Mouse (Mus musculus): ENCODE results near the gene Cpsf6. TPM values are rescaled to one million over a fixed set of nuclear protein-coding genes. Genes with fewer than 3 reads are reported as not detected.

Cpsf6 gene
- polyA plus RNA-seq, 1 experiment from 2014 or later = 93.0 TPM

DNA sequence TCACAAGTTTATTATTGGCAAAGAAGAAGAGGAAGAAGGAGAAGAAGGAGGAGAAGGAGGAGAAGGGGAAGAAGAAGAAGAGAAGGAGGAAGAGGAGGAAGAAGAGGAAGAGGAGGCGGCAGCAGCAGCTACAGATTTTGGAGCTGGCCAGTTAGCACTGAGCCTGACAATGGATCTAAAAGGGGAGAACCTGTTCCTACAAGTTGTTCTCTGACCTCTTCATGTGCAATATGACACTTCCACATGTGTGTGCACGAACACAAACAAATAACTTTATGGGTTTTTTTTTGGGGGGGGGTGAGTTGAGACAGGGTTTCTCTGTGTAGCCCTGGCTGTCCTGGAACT is 5.2 kb upstream of the Cpsf6 start:
- Histone ChIP-seq H3K27me3 (ENCODE audit: control insufficient read depth, insufficient read depth, low read length) (0 out of 2 replicates have a peak, but pooled peaks cover under 1% of the 10 kb centered on the region), H3K4me1 (ENCODE audit: control insufficient read depth in 2 of 2, insufficient read depth in 2 of 2, low read length in 2 of 2) (no peaks in the 10 kb centered on the region), H3K4me3 (ENCODE audit: control insufficient read depth in 1 of 2, insufficient read depth in 1 of 2, low read depth in 1 of 2, low read length in 2 of 2) (no peak overlapping the region), H3K9ac (ENCODE audit: low read length) (no peak overlapping the region), H3K4me2 (ENCODE audit: low read length) (no peak overlapping the region), H3K36me3 (ENCODE audit: control insufficient read depth, insufficient read depth, low read length) (no peaks in the 10 kb centered on the region), H3K27ac (replicated peaks in 1 of 2; ENCODE audit: control insufficient read depth in 1 of 2, insufficient read depth in 1 of 2, low read depth in 2 of 2, low read length in 2 of 2) (no peak overlapping the region), H3K9me3 (ENCODE audit: control insufficient read depth, low read length) (no peaks in the 10 kb centered on the region)
- WGBS = 77% methylated on average over 2 of the region's 2 CpGs
- ATAC-seq (ENCODE audit: insufficient number of reproducible peaks, insufficient read depth, low FRiP score, low read depth) = no peak

DNA sequence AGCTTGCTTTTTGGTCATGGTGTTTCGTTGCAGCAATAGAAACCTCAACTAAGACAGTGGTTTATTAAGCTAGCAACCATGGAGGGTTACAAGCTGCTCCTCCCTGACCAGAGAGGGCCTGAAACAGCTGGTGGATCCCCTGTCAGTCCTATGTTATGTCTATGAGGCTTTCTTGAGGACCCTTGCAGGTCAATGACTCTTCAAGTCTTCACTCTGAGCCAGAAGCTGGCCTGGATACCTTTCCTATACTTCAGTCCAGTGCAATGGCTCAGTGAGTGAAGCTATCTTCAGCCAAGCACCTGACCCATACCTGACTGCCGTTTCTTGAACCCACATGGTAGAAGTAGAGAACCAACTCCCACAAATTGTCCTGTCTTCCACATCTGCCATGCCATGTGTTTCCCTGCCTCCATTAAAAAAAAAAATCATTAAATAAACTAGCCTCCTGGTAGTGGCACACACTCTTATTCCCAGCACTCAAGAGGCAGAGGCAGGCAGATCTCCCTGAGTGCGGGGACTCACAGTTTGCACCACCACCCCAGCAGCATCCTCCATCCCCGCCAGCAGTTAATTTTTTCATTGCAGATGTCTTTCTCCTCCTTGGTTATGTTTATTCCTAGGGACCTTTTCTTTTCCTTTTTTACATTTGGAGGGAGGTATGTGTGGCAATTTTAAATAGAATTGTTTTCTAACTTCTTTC is 4.7 kb upstream of the Cpsf6 start:
- Histone ChIP-seq H3K4me3 (ENCODE audit: control insufficient read depth in 1 of 2, insufficient read depth in 1 of 2, low read depth in 1 of 2, low read length in 2 of 2) (no peak overlapping the region), H3K9me3 (ENCODE audit: control insufficient read depth, low read length) (no peaks in the 10 kb centered on the region), H3K27ac (replicated peaks in 1 of 2; ENCODE audit: control insufficient read depth in 1 of 2, insufficient read depth in 1 of 2, low read depth in 2 of 2, low read length in 2 of 2) (no peak overlapping the region), H3K9ac (ENCODE audit: low read length) (no peak overlapping the region), H3K4me2 (ENCODE audit: low read length) (no peak overlapping the region), H3K27me3 (ENCODE audit: control insufficient read depth, insufficient read depth, low read length) (no peaks in the 10 kb centered on the region), H3K36me3 (ENCODE audit: control insufficient read depth, insufficient read depth, low read length) (no peaks in the 10 kb centered on the region), H3K4me1 (ENCODE audit: control insufficient read depth in 2 of 2, insufficient read depth in 2 of 2, low read length in 2 of 2) (no peaks in the 10 kb centered on the region)
- no peak for ATAC-seq (ENCODE audit: insufficient number of reproducible peaks, insufficient read depth, low FRiP score, low read depth)
- WGBS = 81% methylated on average over 4 of the region's 4 CpGs

DNA sequence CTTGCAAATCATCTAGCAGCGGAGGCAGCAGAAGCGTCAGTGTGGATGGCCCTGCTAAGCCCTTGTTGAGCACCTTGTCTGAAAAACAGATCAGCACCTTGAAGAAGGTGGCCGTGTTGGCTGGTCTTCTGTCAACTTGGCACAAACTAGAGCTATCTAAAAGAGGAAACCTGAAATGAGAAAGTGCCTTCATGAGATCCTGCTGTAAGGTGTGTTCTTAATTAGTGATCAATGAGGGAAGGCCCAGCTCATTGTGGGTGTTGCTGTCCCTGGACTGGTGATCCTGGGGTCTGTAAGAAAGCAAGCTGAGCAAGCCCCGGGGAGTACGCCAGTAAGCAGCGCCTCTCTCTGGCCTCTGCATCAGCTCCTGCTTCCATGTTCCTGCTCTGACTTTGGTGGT is 4.1 kb upstream of the Cpsf6 start:
- Histone ChIP-seq H3K4me1 (ENCODE audit: control insufficient read depth in 2 of 2, insufficient read depth in 2 of 2, low read length in 2 of 2) (no peaks in the 10 kb centered on the region), H3K9me3 (ENCODE audit: control insufficient read depth, low read length) (no peaks in the 10 kb centered on the region), H3K27ac (replicated peaks in 1 of 2; ENCODE audit: control insufficient read depth in 1 of 2, insufficient read depth in 1 of 2, low read depth in 2 of 2, low read length in 2 of 2) (no peak overlapping the region), H3K9ac (ENCODE audit: low read length) (no peak overlapping the region), H3K27me3 (ENCODE audit: control insufficient read depth, insufficient read depth, low read length) (no peaks in the 10 kb centered on the region), H3K4me2 (ENCODE audit: low read length) (no peak overlapping the region), H3K4me3 (ENCODE audit: control insufficient read depth in 1 of 2, insufficient read depth in 1 of 2, low read depth in 1 of 2, low read length in 2 of 2) (no peak overlapping the region), H3K36me3 (ENCODE audit: control insufficient read depth, insufficient read depth, low read length) (no peaks in the 10 kb centered on the region)
- WGBS = 67% methylated on average over 6 of the region's 6 CpGs
- ATAC-seq (ENCODE audit: insufficient number of reproducible peaks, insufficient read depth, low FRiP score, low read depth) = no peak

DNA sequence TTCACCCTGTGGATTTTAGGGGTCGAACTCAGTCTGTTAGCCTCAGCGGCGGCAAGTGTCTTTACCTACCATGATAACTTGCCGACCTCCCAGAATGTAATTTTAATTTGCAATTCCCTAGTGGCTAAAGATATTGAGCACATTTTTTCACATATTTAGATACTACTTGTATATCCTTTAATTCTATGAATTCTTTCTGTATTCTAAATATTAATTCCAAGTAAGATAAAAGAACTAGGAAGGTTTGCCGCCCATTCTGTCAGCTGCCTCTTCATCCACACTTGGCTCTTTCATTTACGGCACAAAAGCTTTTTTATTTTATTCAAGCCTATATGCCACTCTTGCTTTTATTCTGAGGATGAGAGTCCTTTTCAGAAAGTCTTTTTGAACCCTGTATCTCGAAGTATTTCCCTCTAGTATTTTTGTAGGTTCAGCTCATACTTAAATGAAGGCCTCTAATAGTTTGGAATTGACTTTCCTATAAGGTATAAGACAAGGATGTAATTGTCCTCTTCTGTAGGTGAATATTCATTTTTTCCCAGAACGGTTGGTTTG is 3.3 kb upstream of the Cpsf6 start:
- no peaks in the 10 kb centered on the region for H3K36me3 ChIP-seq (ENCODE audit: control insufficient read depth, insufficient read depth, low read length)
- no peaks in the 10 kb centered on the region for H3K9me3 ChIP-seq (ENCODE audit: control insufficient read depth, low read length)
- H3K27ac ChIP-seq (replicated peaks in 1 of 2; ENCODE audit: control insufficient read depth in 1 of 2, insufficient read depth in 1 of 2, low read depth in 2 of 2, low read length in 2 of 2) = no peak overlapping the region
- no peak overlapping the region for H3K9ac ChIP-seq (ENCODE audit: low read length)
- H3K4me1 ChIP-seq (ENCODE audit: control insufficient read depth in 2 of 2, insufficient read depth in 2 of 2, low read length in 2 of 2) = no peaks in the 10 kb centered on the region
- H3K4me2 ChIP-seq (ENCODE audit: low read length) = no peak overlapping the region
- no peak overlapping the region for H3K4me3 ChIP-seq (ENCODE audit: control insufficient read depth in 1 of 2, insufficient read depth in 1 of 2, low read depth in 1 of 2, low read length in 2 of 2)
- H3K27me3 ChIP-seq (ENCODE audit: control insufficient read depth, insufficient read depth, low read length) = no peaks in the 10 kb centered on the region
- 82% methylated on average over 8 of the region's 8 CpGs for WGBS
- ATAC-seq (ENCODE audit: insufficient number of reproducible peaks, insufficient read depth, low FRiP score, low read depth) = no peak

DNA sequence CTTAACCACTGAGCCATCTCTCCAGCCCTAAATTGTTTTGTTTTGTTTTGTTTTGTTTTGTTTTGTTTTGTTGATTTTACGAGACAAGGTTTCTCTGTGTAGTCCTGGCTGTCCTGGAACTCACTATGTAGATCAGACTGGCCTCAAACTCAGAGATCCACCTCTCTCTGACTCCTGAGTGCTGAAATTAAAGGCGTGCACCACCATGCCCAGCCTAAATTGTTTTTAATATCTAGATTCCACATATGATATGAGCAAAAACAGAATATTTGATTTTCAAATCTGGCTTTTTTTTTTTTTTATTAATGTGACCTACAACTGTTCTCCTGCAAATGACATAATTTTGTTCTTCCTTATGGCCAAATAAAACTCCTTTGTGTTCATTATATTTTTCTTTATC is 2.3 kb upstream of the Cpsf6 start:
- Histone ChIP-seq H3K4me1 (ENCODE audit: control insufficient read depth in 2 of 2, insufficient read depth in 2 of 2, low read length in 2 of 2) (peaks cover 0 to 3% of the 10 kb centered on the region in 2 experiments; a peak in 1 of 4 replicates), H3K4me3 (ENCODE audit: control insufficient read depth in 1 of 2, insufficient read depth in 1 of 2, low read depth in 1 of 2, low read length in 2 of 2) (no peak overlapping the region), H3K9me3 (ENCODE audit: control insufficient read depth, low read length) (no peaks in the 10 kb centered on the region), H3K27me3 (ENCODE audit: control insufficient read depth, insufficient read depth, low read length) (no peaks in the 10 kb centered on the region), H3K27ac (replicated peaks in 1 of 2; ENCODE audit: control insufficient read depth in 1 of 2, insufficient read depth in 1 of 2, low read depth in 2 of 2, low read length in 2 of 2) (no peak overlapping the region), H3K9ac (ENCODE audit: low read length) (no peak overlapping the region), H3K4me2 (ENCODE audit: low read length) (no peak overlapping the region), H3K36me3 (ENCODE audit: control insufficient read depth, insufficient read depth, low read length) (no peaks in the 10 kb centered on the region)
- 74% methylated on average over 2 of the region's 2 CpGs for WGBS
- no peak for ATAC-seq (ENCODE audit: insufficient number of reproducible peaks, insufficient read depth, low FRiP score, low read depth)

DNA sequence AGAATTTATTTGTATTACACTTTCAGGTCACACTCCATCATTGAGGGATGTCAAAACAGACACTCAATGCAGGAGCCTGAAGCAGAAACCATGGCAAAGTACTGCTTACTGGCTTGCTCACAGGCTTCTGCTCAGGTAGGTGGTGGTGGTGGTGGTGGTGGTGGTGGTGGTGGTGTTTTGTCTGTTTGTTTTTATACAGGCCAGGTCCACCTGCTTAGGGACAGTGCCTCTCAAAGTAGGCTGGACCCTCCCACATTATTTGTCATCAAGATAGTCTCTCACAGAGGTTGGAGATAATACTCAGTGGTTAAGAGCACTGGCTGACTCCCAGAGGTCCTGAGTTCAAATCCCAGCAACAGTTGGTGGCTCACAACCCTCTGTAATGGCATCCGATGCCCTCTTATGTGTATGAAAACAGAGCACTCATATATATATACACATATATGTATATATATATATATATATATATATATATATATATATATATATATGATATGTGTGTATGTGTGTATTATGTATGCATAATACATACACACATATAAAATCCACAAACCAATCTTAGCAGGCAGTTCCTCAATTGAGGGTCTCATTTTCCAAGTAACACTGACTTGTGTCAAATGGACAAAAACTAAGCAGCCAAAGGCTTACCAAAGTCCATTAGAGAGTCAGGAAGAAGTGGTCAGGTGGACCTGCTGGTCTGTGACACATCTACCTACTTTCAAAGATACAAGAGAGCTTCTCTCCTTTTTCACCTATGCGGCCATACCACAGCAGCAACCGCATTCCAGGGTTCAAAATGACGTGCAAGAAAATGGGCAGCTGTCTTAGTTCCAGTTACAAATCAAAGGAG is 1.1 kb upstream of the Cpsf6 start:
- Histone ChIP-seq H3K36me3 (ENCODE audit: control insufficient read depth, insufficient read depth, low read length) (no peaks in the 10 kb centered on the region), H3K4me3 (ENCODE audit: control insufficient read depth in 1 of 2, insufficient read depth in 1 of 2, low read depth in 1 of 2, low read length in 2 of 2) (no peak overlapping the region), H3K9ac (ENCODE audit: low read length) (no peak overlapping the region), H3K27me3 (ENCODE audit: control insufficient read depth, insufficient read depth, low read length) (no peaks in the 10 kb centered on the region), H3K9me3 (ENCODE audit: control insufficient read depth, low read length) (no peaks in the 10 kb centered on the region), H3K4me1 (ENCODE audit: control insufficient read depth in 2 of 2, insufficient read depth in 2 of 2, low read length in 2 of 2) (peaks cover 0 to 3% of the 10 kb centered on the region in 2 experiments; a peak in 1 of 4 replicates), H3K27ac (replicated peaks in 1 of 2; ENCODE audit: control insufficient read depth in 1 of 2, insufficient read depth in 1 of 2, low read depth in 2 of 2, low read length in 2 of 2) (no peak overlapping the region), H3K4me2 (ENCODE audit: low read length) (no peak overlapping the region)
- ATAC-seq (ENCODE audit: insufficient number of reproducible peaks, insufficient read depth, low FRiP score, low read depth) = no peak
- 93% methylated on average over 4 of the region's 4 CpGs for WGBS

DNA sequence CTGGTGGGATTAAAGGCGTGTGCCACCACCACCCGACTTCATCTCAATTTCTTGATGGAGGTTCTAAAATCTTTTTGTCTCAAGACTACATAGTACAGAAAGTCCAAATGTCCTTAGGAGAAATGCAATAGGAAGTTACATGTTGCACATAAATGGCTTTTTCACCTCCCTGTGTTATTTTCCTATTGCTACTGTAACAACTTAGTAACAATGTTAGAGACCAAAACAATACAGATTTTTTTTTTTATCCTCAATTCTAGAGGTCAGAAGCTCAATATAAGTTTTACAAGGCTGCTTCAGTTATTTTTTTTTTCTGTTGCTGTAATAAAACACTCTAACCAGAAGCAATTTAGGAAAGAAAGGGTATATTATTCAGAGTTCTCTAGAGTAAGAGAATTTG is 374 bp downstream of the Cpsf6 start:
- no peaks in the 10 kb centered on the region for H3K9me3 ChIP-seq (ENCODE audit: control insufficient read depth, low read length)
- no peak overlapping the region for H3K4me3 ChIP-seq (ENCODE audit: control insufficient read depth in 1 of 2, insufficient read depth in 1 of 2, low read depth in 1 of 2, low read length in 2 of 2)
- no peak overlapping the region for H3K4me2 ChIP-seq (ENCODE audit: low read length)
- no peak overlapping the region for H3K27ac ChIP-seq (replicated peaks in 1 of 2; ENCODE audit: control insufficient read depth in 1 of 2, insufficient read depth in 1 of 2, low read depth in 2 of 2, low read length in 2 of 2)
- no peaks in the 10 kb centered on the region for H3K27me3 ChIP-seq (ENCODE audit: control insufficient read depth, insufficient read depth, low read length)
- ATAC-seq (ENCODE audit: insufficient number of reproducible peaks, insufficient read depth, low FRiP score, low read depth) = no peak
- WGBS = 85% methylated on average over 2 of the region's 2 CpGs
- no peaks in the 10 kb centered on the region for H3K36me3 ChIP-seq (ENCODE audit: control insufficient read depth, insufficient read depth, low read length)
- no peak overlapping the region for H3K9ac ChIP-seq (ENCODE audit: low read length)
- H3K4me1 ChIP-seq (ENCODE audit: control insufficient read depth in 2 of 2, insufficient read depth in 2 of 2, low read length in 2 of 2) = peaks cover under 1 to 11% of the 10 kb centered on the region in 2 experiments
